Mouse (Mus musculus): ENCODE measurements around the gene Kazn. TPM values are rescaled to one million over a fixed set of nuclear protein-coding genes. Genes with fewer than 3 reads are reported as not detected.

The Kazn gene
- total RNA-seq, 1 experiment from 2014 or later: not detected

DNA sequence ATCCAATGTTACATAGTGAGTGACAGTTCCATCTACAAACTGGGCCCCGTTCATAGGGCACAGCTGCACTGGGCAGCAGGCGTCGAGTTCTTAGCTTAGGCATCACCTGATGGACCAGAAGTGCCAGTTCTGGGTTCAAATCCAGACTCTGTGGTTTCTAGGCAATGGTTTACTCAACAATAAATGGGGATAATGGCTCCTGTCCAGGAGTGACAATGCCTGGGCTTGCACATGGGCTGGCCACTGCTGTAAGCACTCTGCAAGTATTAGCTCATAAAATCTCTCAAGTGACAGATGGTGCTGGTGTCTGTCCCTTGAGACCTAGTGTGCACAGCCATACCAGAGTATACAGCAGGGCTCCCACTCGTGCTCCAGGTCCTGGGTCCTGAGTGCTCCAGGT is 66.3 kb downstream of the Kazn start:
- no peak for ATAC-seq (replicated peaks; ENCODE audit: insufficient number of reproducible peaks, low FRiP score, low TSS enrichment, poor library complexity, severe bottlenecking)

DNA sequence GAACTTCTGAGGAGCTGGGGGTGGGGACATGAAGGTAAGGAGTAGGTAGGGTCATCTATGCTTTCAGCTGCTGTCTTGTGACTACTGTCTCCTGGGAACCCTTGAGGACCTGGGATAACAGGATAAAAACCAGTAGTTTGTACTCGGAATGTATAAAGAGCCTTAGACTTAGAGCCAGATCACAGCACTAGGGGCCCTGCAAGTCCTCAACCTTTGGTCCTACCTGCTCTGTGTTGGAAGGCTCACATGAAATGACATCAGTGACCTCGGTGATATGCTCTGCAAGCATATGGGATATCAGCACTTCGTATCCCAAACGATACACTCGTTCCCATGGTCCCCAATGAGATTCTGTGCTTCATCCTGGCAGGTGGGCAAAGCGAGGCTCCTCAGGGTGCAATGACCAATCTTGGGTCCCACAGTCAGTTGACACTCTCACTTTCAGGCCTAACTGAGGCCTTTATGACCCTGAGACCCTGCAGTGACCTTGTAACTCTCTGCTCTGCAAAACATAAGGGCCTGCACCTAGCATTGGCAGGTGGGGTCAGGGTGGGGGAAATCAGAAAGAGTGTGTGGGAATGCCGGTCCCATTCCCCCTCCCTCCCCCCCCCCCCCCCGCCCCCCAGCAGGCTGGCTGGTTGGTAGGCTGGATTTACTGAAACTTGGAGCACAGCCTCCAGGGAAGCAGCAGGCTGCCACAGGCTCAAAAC is 67.3 kb downstream of the Kazn start:
- ATAC-seq (replicated peaks; ENCODE audit: insufficient number of reproducible peaks, low FRiP score, low TSS enrichment, poor library complexity, severe bottlenecking): no peak

DNA sequence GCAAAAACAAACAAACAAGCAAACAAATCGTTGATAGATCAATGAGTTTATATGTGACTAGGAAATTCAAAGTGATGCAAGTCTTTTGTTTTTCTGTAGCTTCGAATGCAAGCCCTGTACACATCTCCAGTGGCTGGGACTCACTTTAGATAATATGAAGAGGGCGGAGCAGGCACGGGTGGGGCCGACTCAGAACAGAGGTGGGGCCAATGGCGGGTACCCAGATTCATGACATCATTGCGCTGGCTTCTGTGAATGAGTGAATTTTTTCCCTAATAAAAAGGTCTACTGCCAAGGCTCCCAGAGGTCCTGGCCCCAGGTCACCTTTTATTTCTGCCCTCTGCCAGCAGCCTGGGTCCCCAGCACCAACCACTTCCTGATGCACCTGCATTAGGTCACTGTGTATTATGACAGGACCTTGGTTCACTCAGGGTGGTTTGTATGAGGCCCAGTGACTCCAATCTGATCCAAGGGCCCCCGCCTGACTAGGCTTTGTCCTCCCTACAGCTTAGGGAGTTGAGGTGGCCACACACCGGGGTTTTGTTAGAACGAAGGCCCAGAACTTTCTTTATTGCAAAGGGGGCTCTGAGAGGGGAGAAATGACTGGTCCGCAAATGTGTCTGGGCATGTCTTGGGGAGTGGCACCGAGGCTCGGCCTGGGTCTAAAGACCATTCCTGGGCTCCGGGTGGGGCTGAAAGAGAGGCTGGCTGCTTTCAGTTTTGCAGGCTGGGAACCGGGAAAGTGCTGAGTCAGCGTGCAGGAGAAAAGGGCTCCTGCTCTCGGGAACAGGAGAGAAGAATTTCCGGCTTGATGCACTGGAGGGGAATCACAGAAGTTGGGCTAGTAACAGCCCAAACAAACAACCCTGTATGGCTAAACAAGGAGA is 68.1 kb downstream of the Kazn start:
- no peak for ATAC-seq (replicated peaks; ENCODE audit: insufficient number of reproducible peaks, low FRiP score, low TSS enrichment, poor library complexity, severe bottlenecking)

DNA sequence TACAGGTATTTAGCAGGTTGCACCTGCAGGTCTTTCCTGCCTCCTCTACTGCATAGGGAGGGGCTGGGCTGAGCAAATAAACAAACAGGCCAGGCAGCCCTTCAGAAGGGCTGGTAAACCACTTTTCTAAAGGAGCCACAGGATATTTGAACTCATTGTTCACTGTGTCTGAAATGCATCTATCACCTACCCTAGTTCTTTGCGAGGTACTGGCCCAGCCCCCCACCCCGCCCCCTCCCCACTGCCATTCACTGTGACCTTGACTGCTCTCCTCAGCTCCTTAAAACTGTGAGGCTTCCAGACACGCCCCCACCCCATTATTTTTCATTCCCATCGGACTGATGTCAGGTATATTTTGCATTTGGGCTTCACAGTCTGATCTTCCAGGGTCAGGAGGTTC is 69.6 kb downstream of the Kazn start:
- ATAC-seq (replicated peaks; ENCODE audit: insufficient number of reproducible peaks, low FRiP score, low TSS enrichment, poor library complexity, severe bottlenecking): no peak

DNA sequence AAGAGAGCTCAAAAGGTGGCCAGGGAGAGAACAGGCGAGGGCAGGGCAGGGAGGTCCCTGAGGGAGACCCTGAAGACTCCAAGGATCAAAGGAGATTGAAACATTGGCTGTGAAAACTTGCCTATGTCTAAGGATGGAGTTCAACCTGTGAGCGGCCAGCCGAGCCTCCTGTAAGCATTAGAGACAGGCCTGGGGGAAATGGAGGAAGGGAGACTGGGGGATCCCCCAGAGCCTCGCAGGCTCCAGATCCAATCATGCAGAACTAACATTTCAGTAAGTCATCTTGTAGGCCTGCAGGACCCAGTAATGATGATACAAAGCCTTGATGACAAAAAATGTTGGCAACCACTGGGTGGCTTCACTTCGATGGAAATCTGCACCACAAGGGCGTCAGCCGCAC is 70.8 kb downstream of the Kazn start:
- ATAC-seq (replicated peaks; ENCODE audit: insufficient number of reproducible peaks, low FRiP score, low TSS enrichment, poor library complexity, severe bottlenecking): no peak

DNA sequence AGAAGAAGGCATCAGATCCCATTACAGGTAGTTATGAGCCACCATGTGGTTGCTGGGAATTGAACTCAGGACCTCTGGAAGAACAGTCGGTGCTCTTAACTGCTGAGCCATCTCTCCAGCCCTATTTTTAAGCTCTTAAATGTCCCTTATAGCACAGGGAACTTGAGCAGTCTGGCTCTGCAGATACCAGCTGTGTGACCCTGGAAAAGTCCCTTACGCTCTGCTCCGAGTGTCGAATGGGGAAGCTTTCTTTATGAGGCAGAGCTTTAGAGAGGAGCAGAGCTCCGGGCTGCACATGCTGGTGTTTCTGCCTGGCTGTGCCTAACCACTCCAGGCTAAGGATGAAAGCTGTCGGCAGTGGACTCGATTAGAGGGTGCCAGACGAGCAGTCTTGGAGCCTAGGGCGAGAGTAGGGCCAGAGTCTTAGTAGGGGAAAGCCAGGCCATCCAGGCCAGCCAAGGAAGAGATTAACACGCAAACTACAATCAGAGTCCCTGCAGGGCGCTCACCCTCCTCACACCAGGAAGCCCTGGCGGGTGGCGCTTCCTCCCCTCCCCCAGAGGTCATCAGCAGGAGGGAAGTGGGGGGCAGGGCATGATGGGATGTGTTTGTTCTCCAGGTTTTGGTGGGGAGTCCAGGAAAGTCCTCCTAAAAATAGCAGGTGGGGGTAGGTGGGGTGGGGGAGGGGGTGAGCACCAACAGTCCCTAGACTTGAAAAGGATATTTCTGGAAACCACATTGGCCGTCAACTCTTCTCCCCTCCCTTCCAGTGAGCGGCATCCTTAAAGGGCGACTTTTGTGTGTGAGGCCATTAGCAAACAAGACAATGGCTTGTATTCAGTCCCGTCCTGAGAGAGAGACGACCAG is 73.1 kb downstream of the Kazn start:
- no peak for ATAC-seq (replicated peaks; ENCODE audit: insufficient number of reproducible peaks, low FRiP score, low TSS enrichment, poor library complexity, severe bottlenecking)

DNA sequence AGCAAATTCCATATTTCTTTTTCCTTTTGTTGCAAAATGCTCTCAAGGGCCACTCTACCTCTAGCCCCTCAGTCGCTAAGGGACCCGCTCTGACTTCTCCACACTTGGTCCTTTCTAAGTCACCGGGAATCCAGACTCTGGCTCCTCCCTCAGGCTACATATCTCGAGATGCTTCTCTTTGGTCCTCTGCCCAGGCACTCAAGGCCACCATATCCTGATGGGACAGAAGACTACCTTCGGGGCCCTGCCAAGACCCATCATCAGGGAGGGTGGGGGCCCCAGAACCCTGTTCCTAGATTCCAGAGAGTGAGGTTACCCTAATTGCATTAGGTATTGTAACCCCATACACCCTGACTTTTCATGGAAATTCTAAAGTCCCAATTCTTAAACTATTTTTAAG is 73.8 kb downstream of the Kazn start:
- ATAC-seq (replicated peaks; ENCODE audit: insufficient number of reproducible peaks, low FRiP score, low TSS enrichment, poor library complexity, severe bottlenecking): no peak

DNA sequence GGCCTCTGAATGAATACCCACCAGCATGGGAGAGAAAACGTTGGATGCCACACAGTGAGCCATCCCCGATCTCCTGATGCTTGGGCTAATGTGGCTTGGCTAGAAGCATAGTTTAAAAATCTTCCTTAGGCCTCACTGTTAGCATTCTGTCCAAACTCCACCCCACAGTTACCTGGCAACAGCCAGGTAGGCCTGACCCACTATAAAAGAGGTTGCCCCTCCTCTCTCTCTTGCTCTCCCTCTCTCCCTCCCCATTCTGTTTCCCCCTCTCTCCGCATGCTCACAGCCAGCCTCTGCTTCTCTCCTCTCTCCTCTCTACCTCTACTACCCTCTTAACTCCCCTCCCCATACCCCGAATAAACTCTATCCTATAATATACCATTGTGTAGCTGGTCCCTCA is 74.8 kb downstream of the Kazn start:
- ATAC-seq (replicated peaks; ENCODE audit: insufficient number of reproducible peaks, low FRiP score, low TSS enrichment, poor library complexity, severe bottlenecking): no peak

DNA sequence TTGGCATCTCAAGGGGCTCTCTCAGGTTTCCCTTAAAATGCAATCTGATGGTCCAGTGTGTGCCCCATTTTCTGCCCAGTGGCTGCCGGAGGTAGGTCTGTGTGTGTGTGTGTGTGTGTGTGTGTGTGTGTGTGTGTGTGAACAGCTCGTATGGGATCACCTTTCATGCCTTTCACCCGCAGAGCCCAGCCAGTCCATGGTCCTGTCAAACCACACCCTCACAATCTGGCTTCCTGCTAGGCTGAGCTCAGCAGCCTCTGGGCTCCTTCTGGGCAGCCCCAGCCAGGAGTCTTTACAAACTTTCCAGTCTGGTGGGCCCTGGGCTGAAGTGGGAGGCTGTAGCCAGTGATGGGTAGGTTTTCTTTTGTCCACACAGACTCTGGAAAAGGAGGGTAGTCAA is 75.3 kb downstream of the Kazn start:
- ATAC-seq (replicated peaks; ENCODE audit: insufficient number of reproducible peaks, low FRiP score, low TSS enrichment, poor library complexity, severe bottlenecking): no peak

DNA sequence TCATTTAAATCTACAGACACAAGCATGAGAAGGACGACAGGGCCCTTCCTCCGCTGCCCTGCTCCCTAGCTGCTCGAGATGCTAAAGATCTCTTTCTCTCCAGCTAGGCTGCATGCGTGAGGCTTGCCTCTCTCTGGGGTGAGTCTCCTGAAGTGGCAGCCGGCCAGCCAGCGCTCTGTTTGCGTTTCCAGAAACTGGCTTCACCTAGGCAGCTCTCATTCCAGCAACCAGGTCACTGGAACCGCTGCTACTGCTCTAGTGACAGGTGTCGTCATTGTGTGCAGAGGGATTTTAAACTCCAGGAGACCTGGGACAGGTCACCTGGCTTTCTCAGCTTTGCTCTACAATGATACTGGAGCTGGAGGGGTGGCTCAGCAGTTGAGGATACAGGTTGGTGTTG is 76.5 kb downstream of the Kazn start:
- ATAC-seq (replicated peaks; ENCODE audit: insufficient number of reproducible peaks, low FRiP score, low TSS enrichment, poor library complexity, severe bottlenecking): no peak

DNA sequence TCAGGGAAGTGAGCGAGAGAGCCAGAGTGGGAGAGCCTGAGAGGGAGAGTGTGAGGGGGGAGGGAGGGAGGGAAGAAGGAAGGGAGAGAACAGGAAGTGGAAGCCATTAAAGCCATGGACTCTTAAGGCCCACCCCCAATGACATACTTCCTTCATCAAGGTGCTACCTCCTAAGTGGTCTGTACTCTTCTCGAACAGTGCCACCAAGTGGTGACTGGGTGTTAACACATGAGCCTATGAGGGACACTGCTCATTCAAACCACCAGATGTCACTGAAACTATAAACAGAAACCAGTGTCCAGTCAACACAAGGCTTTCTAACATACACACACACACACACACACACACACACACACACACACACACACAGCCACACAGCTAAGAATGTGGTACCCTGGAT is 77.1 kb downstream of the Kazn start:
- no peak for ATAC-seq (replicated peaks; ENCODE audit: insufficient number of reproducible peaks, low FRiP score, low TSS enrichment, poor library complexity, severe bottlenecking)

DNA sequence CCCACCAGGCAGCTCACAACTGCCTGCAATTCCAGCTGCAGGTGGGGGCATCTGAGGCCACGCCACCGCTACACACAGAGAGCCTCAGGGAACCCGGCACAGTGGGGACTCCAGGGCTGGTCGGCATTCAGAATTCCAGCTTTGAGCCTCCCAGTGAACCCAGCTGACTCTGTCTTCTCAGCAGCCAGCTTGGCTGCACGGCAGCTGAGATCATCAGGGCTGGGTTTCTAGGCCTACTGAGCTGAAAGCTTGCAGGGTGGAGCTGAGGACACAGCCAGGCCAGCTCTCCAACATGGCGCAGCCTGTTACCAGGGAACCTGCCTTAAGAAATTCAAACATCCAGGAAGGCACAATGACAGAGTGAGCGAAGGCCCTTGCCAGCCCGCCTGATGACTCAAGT is 79.2 kb downstream of the Kazn start:
- no peak for ATAC-seq (replicated peaks; ENCODE audit: insufficient number of reproducible peaks, low FRiP score, low TSS enrichment, poor library complexity, severe bottlenecking)

DNA sequence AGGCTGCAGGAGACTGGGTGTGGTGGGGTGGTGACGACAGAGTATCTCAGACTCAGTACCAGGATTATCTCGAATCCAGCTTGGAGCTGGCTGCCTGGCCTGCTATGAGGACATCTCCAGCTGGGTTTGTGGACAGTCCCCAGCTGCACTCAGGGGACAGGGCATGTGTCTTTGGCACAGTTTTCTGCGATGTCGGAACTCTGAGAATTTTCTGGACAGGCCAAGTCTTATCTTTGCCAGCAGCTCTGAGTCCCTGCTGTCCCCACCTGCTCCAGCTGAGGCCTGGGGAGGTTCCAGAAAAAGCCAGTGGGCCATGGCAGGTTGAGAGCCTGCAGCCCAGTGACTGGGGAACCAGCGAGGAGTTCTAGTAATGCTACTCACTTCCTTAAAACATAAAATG is 82.7 kb downstream of the Kazn start:
- no peak for ATAC-seq (replicated peaks; ENCODE audit: insufficient number of reproducible peaks, low FRiP score, low TSS enrichment, poor library complexity, severe bottlenecking)

DNA sequence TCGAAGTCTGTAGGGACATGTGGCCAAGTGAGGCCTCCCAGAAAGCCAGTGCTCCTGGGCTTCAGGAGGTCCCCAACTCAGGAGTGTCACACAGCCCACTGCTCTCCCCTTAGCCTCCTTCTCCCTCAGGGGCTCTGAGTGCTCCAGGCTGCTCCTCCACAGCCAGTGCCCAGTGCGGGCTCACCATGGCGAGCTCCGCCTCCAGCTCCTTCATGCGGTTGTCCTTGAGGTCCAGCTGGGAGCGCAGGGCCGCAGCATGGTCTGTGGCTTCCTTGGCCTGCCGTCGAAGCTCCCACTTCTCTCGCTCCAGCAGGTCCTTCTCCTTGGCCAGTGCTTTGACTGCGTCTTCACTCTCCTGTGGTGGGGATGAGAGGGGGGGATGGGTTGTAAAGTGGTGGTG is 85.0 kb downstream of the Kazn start:
- no peak for ATAC-seq (replicated peaks; ENCODE audit: insufficient number of reproducible peaks, low FRiP score, low TSS enrichment, poor library complexity, severe bottlenecking)

DNA sequence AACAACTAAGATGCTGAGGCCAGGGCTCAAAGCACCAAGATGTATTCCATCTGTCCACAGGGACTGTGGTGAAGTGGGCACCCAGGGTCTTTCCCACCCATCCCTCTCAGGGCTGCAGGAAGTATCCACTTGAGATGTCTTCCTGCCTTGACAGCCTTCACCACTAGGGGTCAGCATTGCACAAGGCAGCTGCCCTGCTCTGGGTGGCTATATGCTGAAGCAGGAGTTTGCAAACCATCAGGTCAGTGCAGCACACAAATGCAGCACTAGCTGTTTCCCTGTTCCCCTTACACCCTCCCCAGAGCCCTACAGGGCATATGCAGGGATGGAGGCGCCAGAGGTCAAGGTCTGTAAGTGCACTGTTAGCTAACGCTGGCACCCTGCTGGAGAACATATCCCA is 85.7 kb downstream of the Kazn start:
- peak; percentile 69 for ATAC-seq (replicated peaks; ENCODE audit: insufficient number of reproducible peaks, low FRiP score, low TSS enrichment, poor library complexity, severe bottlenecking)

DNA sequence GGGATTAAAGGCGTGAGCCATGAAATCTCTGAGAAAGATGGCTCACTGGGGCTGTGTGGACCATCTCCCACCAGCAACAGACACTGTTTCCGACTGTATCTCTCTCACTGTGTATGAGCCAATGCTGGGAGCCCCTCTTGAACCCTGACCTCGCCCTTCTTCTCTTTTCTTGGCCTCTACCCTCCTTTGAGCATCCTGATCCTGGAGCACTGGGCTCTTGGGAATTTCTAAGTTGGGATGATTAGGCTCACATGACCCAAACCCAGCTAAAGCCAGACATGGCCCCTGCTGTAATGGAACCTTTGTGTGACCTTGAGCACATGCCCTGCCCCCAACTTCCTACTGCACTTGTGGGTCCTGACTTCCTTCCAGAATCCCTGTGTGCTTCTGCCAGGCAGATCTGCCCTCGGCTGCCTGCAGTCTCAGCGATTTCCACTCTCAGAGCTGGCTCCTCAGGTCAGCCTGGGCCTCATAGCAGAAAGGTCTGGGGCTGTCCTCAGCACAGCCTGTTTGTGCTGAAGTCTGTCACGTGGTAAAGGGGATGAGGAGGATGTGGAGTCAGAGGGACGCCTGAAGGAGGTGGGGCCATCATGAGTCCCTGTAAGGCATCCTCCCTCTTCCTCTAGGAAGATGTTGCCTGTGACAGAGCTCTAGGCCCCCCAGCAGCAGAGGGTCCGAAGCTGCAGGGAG is 86.3 kb downstream of the Kazn start:
- no peak for ATAC-seq (replicated peaks; ENCODE audit: insufficient number of reproducible peaks, low FRiP score, low TSS enrichment, poor library complexity, severe bottlenecking)

DNA sequence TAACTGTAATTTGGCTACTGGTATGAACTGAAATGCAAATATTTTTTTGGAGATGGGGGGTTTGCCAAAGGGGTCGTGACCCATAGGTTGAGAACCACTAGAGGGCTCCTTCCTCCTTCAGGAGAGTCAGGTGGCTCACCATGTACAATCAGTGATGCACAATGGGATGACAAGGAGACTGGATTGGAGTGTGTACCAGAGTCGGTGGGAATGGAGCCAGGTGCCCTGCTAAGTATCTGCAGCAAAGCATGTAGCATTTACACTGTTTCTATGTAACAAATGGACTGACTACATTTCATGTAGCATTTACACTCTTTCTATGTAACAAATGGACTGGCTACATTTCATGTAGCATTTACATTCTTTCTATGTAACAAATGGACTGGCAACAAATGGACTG is 89.1 kb downstream of the Kazn start:
- no peak for ATAC-seq (replicated peaks; ENCODE audit: insufficient number of reproducible peaks, low FRiP score, low TSS enrichment, poor library complexity, severe bottlenecking)

DNA sequence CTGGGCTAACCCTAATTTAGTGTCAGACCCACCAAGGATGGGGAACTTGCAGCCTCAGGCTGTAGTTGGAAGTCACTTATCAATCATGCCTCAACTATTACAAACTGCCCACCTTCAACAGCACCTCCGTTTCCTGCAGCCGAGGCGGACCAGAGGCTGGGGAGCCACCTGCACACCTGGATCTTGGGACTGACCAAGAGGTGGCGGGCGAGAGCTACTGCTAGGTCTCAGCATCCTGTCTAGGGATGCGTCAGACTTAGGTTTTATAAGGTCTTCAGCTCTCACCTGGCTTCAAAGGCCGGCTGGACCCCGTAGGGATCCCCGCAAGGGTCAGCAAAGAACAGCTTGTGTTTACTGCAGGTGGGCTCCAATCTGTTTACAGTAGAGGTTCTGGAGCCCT is 90.0 kb downstream of the Kazn start:
- no peak for ATAC-seq (replicated peaks; ENCODE audit: insufficient number of reproducible peaks, low FRiP score, low TSS enrichment, poor library complexity, severe bottlenecking)

DNA sequence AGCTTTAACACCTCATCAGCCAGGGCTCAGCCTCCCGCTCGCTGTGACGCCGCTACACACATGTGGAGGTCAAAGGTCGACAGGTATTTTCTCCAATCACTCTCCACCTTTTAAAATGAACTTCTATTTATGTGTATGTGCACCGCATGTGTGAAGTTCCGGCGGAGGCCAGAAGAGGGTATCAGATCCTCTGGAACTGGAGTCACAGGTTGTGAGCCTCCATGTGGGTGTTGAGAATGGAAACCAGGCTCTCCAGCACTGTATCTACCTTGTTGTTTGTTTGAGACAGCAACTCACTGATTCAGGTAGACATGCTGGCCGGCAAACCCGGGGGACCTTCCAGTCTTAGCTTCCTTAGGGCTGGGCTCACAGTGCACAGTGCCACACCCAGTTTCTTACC is 91.5 kb downstream of the Kazn start:
- ATAC-seq (replicated peaks; ENCODE audit: insufficient number of reproducible peaks, low FRiP score, low TSS enrichment, poor library complexity, severe bottlenecking): no peak

All from monocyte, adult 5-6 weeks (primary cell).